Mouse (Mus musculus) stomach, postnatal 0 days (tissue): ENCODE results near the gene Slc25a19.
"Not testable (repeated sequence)": the region's sequence is repeated elsewhere in the genome, so short reads cannot be mapped to it uniquely, and the experiment has no call there.

Experiments
- CTCF ChIP-seq: IDR thresholded peaks from 2 replicates; pipeline ENCODE4 v1.5.1; 2016; ENCODE audit warnings: antibody characterized with exemption, low read depth, mild to moderate bottlenecking, moderate library complexity
- EP300 ChIP-seq: optimal IDR thresholded peaks from 2 replicates; pipeline ENCODE3; 2016; ENCODE audit warnings: antibody characterized with exemption

- not testable (repeated sequence) for TF ChIP-seq CTCF, EP300
Observed at GRCm38 (mm10) chr11:115645498-115645897, 17.4 kb upstream of the Slc25a19 start.
